Mouse (Mus musculus): Measurements from ENCODE around the gene Hivep3. TPM values are rescaled to one million over a fixed set of nuclear protein-coding genes. Genes with fewer than 3 reads are reported as not detected.

Hivep3 gene
- polyA plus RNA-seq, 2 experiments = 3.8 to 5.1 TPM

GRCm38 (mm10) chr4:119779561-119780400 is 46.2 kb downstream of the Hivep3 start:
- Histone ChIP-seq H3K9me3 (ENCODE audit: control insufficient read depth, low read length) (no peaks in the 10 kb centered on the region), H3K9ac (ENCODE audit: low read depth, low read length, severe bottlenecking) (no peak overlapping the region)
- DNase-seq (ENCODE audit: low spot score) = peak; percentile 39

GRCm38 (mm10) chr4:119780881-119781280 is 47.3 kb downstream of the Hivep3 start:
- no peak overlapping the region for H3K4me2 ChIP-seq (replicated peaks; ENCODE audit: low read depth, low read length, severe bottlenecking)
- H3K9ac ChIP-seq (ENCODE audit: low read depth, low read length, severe bottlenecking) = no peak overlapping the region
- H3K27me3 ChIP-seq (ENCODE audit: control insufficient read depth, insufficient read depth, low read length) = no peaks in the 10 kb centered on the region
- H3K4me3 ChIP-seq (replicated peaks; ENCODE audit: low read length) = no peak overlapping the region
- no peaks in the 10 kb centered on the region for H3K4me1 ChIP-seq (ENCODE audit: control insufficient read depth, insufficient read depth, low read length)
- H3K36me3 ChIP-seq (ENCODE audit: control insufficient read depth, insufficient read depth, low read length) = no peaks in the 10 kb centered on the region
- WGBS = 76% methylated on average over 6 of the region's 6 CpGs
- no peak for TF ChIP-seq POLR2A (IDR thresholded peaks at IDR 0.05; ENCODE audit: borderline replicate concordance, extremely low read depth, insufficient read depth, insufficient read length)
- no peaks in the 10 kb centered on the region for H3K9me3 ChIP-seq (ENCODE audit: control insufficient read depth, low read length)
- H3K27ac ChIP-seq (replicated peaks; ENCODE audit: low read depth, low read length) = no peak overlapping the region
- ATAC-seq (ENCODE audit: low FRiP score, low read depth) (no peak), DNase-seq (ENCODE audit: low spot score) (no peak)

More at GRCm38 (mm10) chr4:119779561-119780400, 46.2 kb downstream of the Hivep3 start:
- 47% methylated on average over 5 of the region's 5 CpGs for WGBS
- ATAC-seq (ENCODE audit: low FRiP score, low read depth) = no peak
- no peak for TF ChIP-seq POLR2A (IDR thresholded peaks at IDR 0.05; ENCODE audit: borderline replicate concordance, extremely low read depth, insufficient read depth, insufficient read length)
- H3K4me1 ChIP-seq (ENCODE audit: control insufficient read depth, insufficient read depth, low read length) = no peaks in the 10 kb centered on the region
- no peak overlapping the region for H3K4me2 ChIP-seq (replicated peaks; ENCODE audit: low read depth, low read length, severe bottlenecking)
- H3K27ac ChIP-seq (replicated peaks; ENCODE audit: low read depth, low read length) = no peak overlapping the region
- no peak overlapping the region for H3K4me3 ChIP-seq (replicated peaks; ENCODE audit: low read length)
- H3K27me3 ChIP-seq (ENCODE audit: control insufficient read depth, insufficient read depth, low read length) = no peaks in the 10 kb centered on the region
- H3K36me3 ChIP-seq (ENCODE audit: control insufficient read depth, insufficient read depth, low read length) = no peaks in the 10 kb centered on the region

GRCm38 (mm10) chr4:119784959-119785358 is 51.4 kb downstream of the Hivep3 start:
- H3K4me2 ChIP-seq (replicated peaks; ENCODE audit: low read depth, low read length, severe bottlenecking) = no peak overlapping the region
- no peak for TF ChIP-seq POLR2A (IDR thresholded peaks at IDR 0.05; ENCODE audit: borderline replicate concordance, extremely low read depth, insufficient read depth, insufficient read length)
- ATAC-seq (ENCODE audit: low FRiP score, low read depth) (no peak), DNase-seq (ENCODE audit: low spot score) (no peak)
- no peak overlapping the region for H3K27ac ChIP-seq (replicated peaks; ENCODE audit: low read depth, low read length)
- no peaks in the 10 kb centered on the region for H3K9me3 ChIP-seq (ENCODE audit: control insufficient read depth, low read length)
- H3K9ac ChIP-seq (ENCODE audit: low read depth, low read length, severe bottlenecking) = no peak overlapping the region
- 88% methylated on average over 3 of the region's 3 CpGs for WGBS
- H3K4me3 ChIP-seq (replicated peaks; ENCODE audit: low read length) = no peak overlapping the region
- no peaks in the 10 kb centered on the region for H3K36me3 ChIP-seq (ENCODE audit: control insufficient read depth, insufficient read depth, low read length)
- no peaks in the 10 kb centered on the region for H3K4me1 ChIP-seq (ENCODE audit: control insufficient read depth, insufficient read depth, low read length)
- H3K27me3 ChIP-seq (ENCODE audit: control insufficient read depth, insufficient read depth, low read length) = no peaks in the 10 kb centered on the region

- DNase-seq (ENCODE audit: low spot score) = no peak
- no peaks in the 10 kb centered on the region for H3K27me3 ChIP-seq (ENCODE audit: control insufficient read depth, insufficient read depth, low read length)
- no peak overlapping the region for H3K4me3 ChIP-seq (replicated peaks; ENCODE audit: low read length)
- no peaks in the 10 kb centered on the region for H3K36me3 ChIP-seq (ENCODE audit: control insufficient read depth, insufficient read depth, low read length)
- H3K9ac ChIP-seq (ENCODE audit: low read depth, low read length, severe bottlenecking) = no peak overlapping the region
- no peak overlapping the region for H3K27ac ChIP-seq (replicated peaks; ENCODE audit: low read depth, low read length)
- 70% methylated on average over 2 of the region's 2 CpGs for WGBS
- H3K4me2 ChIP-seq (replicated peaks; ENCODE audit: low read depth, low read length, severe bottlenecking) = no peak overlapping the region
- H3K9me3 ChIP-seq (ENCODE audit: control insufficient read depth, low read length) = no peaks in the 10 kb centered on the region
- no peaks in the 10 kb centered on the region for H3K4me1 ChIP-seq (ENCODE audit: control insufficient read depth, insufficient read depth, low read length)
- TF ChIP-seq POLR2A (IDR thresholded peaks at IDR 0.05; ENCODE audit: borderline replicate concordance, extremely low read depth, insufficient read depth, insufficient read length) = no peak
- no peak for ATAC-seq (ENCODE audit: low FRiP score, low read depth)
These were observed 52.7 kb downstream of the Hivep3 start for GRCm38 (mm10) chr4:119786307-119786706.

GRCm38 (mm10) chr4:119786721-119787120 is 53.1 kb downstream of the Hivep3 start:
- H3K4me2 ChIP-seq (replicated peaks; ENCODE audit: low read depth, low read length, severe bottlenecking) = no peak overlapping the region
- no peaks in the 10 kb centered on the region for H3K27me3 ChIP-seq (ENCODE audit: control insufficient read depth, insufficient read depth, low read length)
- H3K4me1 ChIP-seq (ENCODE audit: control insufficient read depth, insufficient read depth, low read length) = no peaks in the 10 kb centered on the region
- H3K4me3 ChIP-seq (replicated peaks; ENCODE audit: low read length) = no peak overlapping the region
- no peak for TF ChIP-seq POLR2A (IDR thresholded peaks at IDR 0.05; ENCODE audit: borderline replicate concordance, extremely low read depth, insufficient read depth, insufficient read length)
- no peak overlapping the region for H3K9ac ChIP-seq (ENCODE audit: low read depth, low read length, severe bottlenecking)
- 91% methylated on average over 1 of the region's 2 CpGs for WGBS
- H3K27ac ChIP-seq (replicated peaks; ENCODE audit: low read depth, low read length) = no peak overlapping the region
- H3K9me3 ChIP-seq (ENCODE audit: control insufficient read depth, low read length) = no peaks in the 10 kb centered on the region
- H3K36me3 ChIP-seq (ENCODE audit: control insufficient read depth, insufficient read depth, low read length) = no peaks in the 10 kb centered on the region
- ATAC-seq (ENCODE audit: low FRiP score, low read depth) = no peak
- DNase-seq (ENCODE audit: low spot score) = no peak
